Mouse (Mus musculus): Measurements from ENCODE around the gene Il11ra1.
"Not testable (repeated sequence)": the region's sequence is repeated elsewhere in the genome, so short reads cannot be mapped to it uniquely, and the experiment has no call there.

Gene Il11ra1

DNA sequence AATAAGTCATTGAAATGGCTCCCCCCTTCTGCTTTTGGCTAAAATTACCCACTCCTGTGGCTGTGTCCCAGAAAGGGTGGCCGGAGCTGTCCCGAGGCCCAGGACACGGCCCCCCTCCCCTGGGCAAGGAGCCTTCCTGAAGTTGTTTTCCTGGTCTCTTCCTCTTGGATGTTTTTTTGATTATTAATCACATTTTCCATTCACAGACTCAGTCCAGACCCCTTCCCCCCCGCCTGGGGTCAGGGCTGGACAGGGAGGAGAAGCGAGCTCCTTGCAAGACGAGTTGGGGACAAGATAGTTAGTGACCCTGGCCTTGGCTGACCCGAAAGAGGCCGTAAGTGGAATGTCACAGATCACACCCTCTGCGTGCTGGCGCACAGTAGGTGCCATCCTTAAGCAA, at the start of gene Il11ra1:
Gene Il11ra1 (plus strand): TSS at position 207 of the 400 bp plus-strand sequence.
- DNase-seq (ENCODE audit: low spot score) = not testable (repeated sequence)

DNA sequence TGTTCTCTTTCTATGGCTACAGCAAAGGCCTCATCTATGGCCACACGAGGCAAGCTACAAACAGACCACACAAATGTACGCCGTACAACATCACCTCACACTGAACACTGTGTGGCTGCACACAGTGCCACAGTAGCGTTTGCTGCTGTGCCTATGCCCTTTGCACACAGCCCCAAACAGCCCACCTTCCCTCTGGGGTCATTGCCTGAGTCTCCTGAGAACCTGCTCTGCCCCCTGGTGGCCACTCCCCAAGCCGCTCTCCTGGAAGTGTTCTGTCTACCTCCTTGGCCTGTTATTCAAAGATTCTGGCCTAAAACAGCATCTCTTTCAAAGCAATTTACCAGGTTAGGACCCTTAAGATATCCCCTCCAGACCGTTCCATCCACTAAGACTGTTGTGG, 46.5 kb upstream of the Il11ra1 start:
- DNase-seq (ENCODE audit: low spot score) = peak; percentile 62

DNA sequence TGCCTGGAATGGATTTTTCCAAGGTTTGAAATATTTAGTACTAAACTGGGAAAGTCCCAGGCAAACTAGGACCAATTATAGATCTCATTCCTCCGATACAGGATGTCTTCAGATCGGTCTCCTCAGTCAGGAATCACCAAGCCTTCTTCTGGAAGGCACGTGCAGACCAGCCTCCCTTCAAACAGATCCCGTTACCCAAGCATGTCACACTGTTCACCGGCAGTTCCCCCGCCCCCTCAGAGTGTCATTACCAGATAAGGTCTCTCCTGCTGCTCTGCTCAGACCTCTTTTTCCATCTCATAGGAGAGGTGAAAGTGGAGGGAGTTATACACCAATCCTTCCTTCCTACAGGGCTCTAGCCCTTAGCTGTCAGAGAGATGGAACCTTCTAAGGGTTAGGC, 46.1 kb upstream of the Il11ra1 start:
- no peak for DNase-seq (ENCODE audit: low spot score)

DNA sequence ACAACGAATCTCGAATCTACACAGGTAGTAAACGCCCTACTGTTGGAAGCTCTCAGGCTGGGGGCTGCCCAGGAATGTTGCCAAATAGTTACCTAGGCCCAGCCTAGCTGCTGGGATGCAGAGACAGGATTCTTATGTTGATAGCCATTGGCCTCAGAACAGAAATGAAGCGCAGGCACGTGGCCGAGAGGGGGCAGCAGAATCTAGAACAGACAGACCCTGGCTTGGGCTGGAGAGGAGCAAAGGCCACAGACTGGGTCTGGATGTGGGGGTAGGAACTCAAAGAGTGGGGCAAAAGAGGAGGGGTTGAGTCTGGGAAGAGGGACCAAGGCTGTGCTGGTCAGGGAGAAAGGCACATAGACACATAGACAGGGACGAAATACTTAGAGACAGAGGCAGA, 45.6 kb upstream of the Il11ra1 start:
- peak; percentile 54 for DNase-seq (ENCODE audit: low spot score)

DNA sequence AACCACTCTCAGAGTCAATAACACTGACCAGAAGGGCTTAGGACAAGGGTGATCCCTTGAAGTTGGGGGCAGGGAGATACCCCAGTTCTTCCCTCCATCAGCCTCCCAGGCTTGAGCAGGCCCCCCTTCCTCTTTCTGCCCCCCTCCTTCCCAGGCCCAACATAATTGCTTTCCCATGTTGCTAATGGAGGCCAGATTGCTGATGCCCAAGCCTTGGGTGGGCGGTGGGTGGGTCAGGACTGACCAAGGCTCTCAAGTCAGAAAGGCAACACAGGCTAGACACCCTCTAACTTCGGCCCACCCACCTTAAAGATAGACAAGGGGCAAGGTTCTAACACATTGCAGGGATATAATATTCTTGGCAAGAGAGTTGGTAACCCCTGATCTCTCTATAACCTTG, 44.3 kb upstream of the Il11ra1 start:
- no peak for DNase-seq (ENCODE audit: low spot score)

GRCm38 (mm10) chr4:41658566-41659384, 41.0 kb upstream of the Il11ra1 start:
- DNase-seq (ENCODE audit: low spot score) = no peak

GRCm38 (mm10) chr4:41659556-41659955, 40.2 kb upstream of the Il11ra1 start:
- DNase-seq (ENCODE audit: low spot score) = no peak

- no peak for DNase-seq (ENCODE audit: low spot score)
Observed at GRCm38 (mm10) chr4:41660851-41661430, 38.8 kb upstream of the Il11ra1 start.

- no peak for DNase-seq (ENCODE audit: low spot score)
Observed at GRCm38 (mm10) chr4:41662723-41663122, 37.1 kb upstream of the Il11ra1 start.

- DNase-seq (ENCODE audit: low spot score) = no peak
Observed at GRCm38 (mm10) chr4:41663614-41664013, 36.2 kb upstream of the Il11ra1 start.

- DNase-seq (ENCODE audit: low spot score) = no peak
Observed at GRCm38 (mm10) chr4:41664533-41664932, 35.3 kb upstream of the Il11ra1 start.

DNA sequence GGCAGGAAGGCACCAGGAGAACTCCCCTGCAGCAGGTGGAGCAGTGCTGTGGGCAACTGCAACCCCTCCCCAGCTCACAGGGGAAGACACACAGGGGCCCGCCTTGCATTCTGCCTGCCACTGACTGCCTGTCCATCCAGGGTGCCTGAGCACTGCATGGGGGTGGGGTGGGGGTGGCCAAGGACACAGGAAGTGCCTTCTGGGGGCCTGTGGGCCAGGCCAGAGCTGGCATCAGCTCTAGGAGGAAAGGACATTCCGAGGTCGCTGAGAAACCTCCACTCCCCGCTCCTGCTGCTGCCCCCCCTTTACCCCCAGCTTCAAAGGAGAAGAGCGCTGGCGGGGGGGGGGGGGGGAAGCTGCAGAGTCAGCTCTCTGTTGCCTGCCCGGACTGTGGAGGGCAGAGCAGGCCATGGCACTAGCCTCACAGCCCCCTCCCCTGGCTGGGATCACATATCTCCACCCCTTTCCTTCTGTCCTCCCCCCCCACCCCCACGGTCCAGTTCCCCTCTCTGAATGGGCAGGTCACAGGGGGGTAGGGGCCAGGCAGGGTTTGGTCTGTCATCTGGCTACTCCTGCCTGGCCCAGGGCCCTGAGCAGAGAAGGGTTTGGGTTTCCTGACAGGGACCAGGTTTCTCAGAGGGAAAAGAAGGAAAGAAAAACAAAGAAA, 34.6 kb upstream of the Il11ra1 start:
- DNase-seq (ENCODE audit: low spot score) = no peak

DNA sequence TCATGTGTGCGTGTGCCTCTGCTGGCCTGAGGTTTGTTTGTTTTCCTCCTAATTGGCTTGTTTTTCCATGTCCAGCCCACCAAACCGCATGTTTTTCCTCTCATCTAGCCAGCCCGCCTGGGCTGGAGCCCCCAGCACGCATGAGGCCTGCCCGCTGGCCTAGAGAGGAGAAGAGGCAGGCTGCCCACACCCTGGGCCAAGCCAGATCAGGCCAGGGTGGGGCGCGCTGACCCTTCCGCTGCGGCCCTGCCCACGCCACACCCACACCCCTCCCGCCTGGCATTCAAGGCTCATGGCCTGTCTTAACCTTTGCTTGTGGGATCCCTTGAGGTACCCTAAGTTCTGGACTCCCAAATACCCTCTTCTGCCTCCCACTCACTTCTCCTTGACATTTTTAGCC, 33.1 kb upstream of the Il11ra1 start:
- no peak for DNase-seq (ENCODE audit: low spot score)

DNA sequence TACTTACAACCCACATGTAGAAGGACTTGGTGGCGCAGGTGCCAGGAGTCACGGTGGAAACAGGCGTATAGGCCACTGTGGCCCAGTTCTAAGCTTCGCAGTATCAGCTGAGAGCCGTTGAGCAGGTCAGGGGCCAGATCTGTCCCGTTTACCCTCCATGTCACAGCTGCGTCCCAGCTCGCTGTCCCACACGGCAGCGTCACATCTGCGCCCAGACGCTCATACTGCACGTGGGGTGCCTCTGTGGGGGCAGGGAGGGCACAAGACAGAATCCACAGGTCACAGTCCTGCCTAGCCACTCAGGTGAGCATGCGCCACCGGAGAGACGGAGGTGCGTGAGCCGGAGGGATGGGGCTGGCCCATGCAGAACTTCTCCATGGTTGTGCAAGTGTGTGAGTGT, 29.0 kb upstream of the Il11ra1 start:
- DNase-seq (ENCODE audit: low spot score) = no peak

DNA sequence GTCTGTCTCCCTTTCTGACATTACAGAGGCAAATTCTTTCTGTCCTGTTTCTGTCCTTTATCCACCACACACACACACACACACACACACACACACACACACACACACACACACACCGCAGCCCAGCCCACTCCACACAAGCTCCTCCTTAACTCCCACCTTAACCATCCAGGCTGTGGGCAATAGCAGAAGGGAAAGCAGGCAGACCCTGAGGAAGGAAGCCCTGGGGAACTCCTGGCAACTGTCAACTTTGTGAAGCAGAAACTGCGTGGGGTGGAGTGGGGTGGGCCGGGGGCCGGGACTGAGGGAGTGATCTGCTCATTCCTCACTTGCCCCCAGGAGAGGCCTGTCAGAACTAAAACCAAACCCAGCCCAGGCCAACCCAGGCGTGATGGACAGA, 28.3 kb upstream of the Il11ra1 start:
- no peak for DNase-seq (ENCODE audit: low spot score)

DNA sequence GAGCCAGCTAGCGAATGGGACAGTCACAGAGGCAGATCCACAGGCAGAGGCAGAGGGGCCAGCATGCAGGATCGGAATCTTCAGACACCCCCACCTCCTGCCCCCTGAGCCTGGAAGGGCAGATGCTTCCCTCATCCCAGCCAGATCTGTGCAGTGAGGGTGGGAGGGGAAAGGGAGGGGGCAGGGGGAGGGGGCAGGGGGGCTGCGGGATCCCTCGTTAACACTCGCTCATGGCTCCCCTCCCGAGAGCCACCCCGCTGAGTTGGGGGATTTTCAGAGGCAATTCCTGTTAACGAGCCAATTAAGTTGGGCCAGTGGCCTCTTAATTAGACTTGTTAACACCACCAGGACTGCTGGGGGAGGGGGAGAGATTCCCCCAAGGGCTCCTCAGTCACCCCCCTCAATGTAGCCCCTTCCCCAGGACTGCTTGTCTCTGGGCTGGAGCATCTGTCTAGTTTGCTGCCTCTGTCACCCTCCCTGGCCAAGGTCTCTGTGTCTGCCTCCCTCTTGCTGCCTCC, 27.8 kb upstream of the Il11ra1 start:
- DNase-seq (ENCODE audit: low spot score) = no peak

DNA sequence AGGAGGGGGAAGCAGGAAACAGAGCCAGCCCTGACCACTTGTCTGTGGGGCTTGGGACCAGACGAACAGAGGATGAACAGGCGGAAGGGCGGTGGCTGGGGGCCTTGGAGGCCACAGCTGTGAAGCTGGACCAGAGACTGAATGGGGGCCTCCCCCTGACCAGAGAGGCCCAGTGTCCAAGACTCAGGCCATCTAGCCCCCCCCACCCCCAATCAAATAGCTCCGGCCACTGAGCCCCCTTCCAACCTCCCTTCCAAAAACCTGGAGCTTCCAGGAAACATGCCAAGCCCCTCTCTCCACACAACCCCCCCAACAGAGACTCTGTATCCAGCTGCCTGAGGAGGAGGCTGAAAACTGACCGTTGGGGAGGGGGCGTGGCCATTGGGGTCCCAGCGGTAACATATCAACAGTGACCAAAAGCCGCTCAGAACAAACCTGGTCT, 27.2 kb upstream of the Il11ra1 start:
- DNase-seq (ENCODE audit: low spot score) = no peak

DNA sequence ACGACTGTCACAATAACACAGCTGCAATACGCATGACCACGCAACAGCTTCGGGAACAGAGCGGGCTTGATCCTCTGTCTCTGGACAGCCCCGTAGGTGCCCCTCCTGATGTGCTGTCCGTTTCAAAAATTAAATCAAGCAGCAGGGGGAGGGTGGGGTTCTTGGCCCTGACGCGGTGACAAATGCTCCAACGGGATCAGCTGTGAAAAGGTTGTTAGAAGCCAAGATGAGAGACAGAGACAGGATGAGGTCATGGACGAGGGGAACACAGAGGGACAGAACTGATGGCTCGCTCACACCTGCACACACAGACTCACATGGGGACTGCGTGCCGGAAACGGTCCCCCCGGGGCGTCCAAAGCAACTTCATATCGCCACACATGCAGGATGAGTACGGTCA, 26.6 kb upstream of the Il11ra1 start:
- DNase-seq (ENCODE audit: low spot score) = no peak

GRCm38 (mm10) chr4:41676248-41677005, 23.4 kb upstream of the Il11ra1 start:
- DNase-seq (ENCODE audit: low spot score) = no peak

DNA sequence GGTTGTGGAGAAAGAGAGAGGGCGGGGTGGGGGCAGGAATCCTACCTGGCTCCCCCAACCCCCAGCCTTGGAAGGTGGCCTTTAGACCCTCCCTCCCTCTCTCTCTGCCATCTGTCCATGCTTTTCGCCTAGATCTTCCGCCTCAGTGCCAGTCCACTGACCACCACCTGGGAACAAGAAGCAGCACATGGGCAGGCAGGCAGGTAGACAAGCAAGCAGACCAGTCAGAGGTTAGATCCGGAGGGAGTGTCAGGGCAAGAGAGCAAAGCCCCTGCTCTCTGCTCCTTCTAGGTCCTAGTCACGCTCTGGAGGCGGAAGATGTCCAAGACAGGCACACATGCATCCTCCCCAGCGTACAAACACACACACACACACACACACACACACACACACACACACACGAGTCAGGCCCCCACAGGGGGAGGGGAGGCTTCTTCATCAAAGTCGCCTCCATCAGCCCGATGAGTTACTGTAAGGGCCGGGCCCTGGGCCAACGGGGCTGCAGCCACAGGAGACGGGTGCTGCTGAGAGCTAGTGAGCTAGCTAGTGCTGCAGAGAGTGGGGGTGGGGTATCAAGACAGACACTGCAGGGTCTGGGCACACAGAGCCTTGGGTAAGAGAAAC, 22.7 kb upstream of the Il11ra1 start:
- DNase-seq (ENCODE audit: low spot score) = no peak

- DNase-seq (ENCODE audit: low spot score) = no peak
Observed at GRCm38 (mm10) chr4:41678863-41679262, 20.9 kb upstream of the Il11ra1 start.

DNA sequence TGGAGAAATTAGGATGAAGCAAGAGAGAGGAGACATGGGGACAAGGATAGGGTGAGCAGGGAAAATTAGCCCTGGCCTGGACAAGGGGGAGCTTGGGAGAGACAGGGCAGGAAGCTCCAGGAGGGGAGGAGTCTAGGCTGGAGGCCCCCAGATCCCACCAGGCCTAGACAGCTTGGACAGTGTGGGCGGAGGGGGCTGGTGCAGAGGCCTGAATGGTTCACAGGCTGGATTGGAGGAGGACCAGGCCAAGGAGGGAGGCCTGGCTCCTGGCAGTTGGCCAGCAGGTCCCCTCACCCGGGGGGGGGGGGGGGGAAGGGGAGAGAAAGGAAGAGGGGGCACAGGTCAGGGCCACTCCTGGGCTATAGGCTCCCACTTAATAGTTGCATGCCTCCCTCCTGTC, 20.5 kb upstream of the Il11ra1 start:
- no peak for DNase-seq (ENCODE audit: low spot score)

All from lung, postnatal 25 days (tissue).